Mouse (Mus musculus): ENCODE data around the gene Cd5.

Gene Cd5

DNA sequence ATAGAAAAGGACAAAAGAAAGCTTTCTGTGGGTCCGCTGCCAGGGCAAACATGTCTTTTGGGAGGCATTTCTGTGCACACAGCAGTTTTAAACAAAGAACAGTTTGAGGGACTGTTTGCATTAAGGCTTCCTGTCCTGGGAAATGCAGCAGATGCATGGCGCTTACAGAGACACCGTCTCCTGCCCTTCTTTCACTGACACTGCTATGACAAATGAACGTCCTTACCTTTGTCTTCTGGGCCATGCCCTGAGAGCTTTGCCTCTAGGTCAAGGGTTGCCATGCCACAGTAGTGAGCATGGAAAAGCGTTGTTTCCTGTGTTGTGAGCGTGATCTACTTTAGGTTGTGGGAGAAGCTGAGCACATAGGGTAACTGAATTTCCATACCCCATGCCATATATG, 19.9 kb upstream of the Cd5 start:
- peak; percentile 36 for DNase-seq (ENCODE audit: low read depth, low spot score)

GRCm38 (mm10) chr19:10757526-10757925, 18.7 kb upstream of the Cd5 start:
- no peak for DNase-seq (ENCODE audit: low read depth, low spot score)

- DNase-seq (ENCODE audit: low read depth, low spot score), result peak; percentile 70
These were observed 18.3 kb upstream of the Cd5 start for GRCm38 (mm10) chr19:10757125-10757524.

DNA sequence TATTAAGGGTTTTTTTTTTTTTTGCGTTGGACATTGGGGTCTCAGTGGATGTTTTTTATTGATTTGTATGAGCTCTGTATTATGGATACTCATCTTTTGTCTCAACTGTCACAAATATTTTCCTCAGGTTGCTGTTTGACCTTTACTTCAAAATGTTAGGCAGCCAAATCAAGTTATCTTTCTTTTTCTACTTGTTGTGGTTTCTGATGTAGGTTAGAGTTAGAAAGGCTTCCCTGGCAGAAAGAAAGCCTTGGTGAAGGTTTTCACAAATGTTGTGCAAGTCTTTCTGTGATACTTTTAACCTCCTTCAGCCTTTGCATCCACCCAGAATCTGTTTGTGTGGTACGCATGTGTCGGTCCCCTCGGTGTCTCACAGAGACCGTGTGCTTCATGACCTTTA, 13.8 kb upstream of the Cd5 start:
- DNase-seq (ENCODE audit: low read depth, low spot score), result peak; percentile 59

DNA sequence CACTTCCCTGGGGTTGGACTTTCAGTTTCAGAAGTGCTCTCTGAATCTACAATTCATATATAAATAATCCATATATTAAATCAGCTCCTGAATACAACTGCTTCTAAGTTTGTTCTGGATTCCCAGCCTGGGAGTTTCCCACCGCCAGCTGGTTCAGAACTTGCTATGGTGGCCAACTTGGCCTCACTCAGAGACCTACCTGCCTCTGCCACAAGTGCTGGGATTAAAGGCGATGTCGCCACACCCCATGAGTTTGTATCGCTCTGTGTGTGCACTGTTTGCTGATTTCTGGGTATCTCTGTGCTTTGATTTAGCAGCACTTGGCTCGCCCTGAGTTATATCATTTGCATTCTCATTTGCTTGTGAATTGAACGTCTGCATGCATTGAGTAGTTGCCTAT, 13.3 kb upstream of the Cd5 start:
- peak; percentile 64 for DNase-seq (ENCODE audit: low read depth, low spot score)

DNA sequence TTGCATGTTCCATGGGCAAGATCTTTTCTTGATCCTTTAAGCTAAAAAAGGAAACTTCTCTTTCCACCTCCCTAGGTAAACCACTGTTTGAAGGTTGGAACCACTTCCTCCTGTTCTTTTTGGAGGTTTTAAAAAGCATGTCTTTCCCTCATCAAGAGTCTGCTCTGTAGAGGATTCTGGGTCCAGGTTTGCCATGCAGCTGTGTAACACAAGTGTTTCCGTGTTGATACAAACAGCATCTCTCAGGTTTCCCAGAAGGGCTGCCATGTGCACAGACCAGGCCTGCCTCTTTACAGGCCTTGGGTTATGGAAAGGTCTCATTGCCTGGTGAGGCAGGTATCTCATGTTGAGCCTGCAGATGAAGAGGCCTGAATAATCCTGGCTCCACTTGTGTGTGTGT, 12.8 kb upstream of the Cd5 start:
- DNase-seq (ENCODE audit: low read depth, low spot score), result peak; percentile 78

DNA sequence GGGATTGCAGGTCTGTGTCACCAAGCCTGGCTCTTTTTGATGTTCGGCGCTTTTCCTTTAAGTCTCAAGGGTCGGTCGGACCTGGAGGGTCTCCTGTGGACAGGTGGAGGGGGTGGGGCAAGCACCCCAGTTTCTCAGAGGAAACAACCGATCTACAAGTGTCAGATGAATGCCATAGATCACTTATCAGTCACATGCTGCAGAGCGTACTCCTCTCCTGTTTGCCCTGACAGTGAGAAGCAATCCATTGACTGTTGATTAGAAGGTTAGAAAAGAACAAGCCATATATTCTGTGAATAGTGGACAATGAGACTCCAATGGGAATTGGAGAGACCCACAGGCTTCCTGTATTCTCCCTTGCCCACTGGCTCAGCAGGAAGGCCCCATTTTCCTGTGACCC, 11.4 kb upstream of the Cd5 start:
- DNase-seq (ENCODE audit: low read depth, low spot score), result peak; percentile 43

- peak; percentile 27 for DNase-seq (ENCODE audit: low read depth, low spot score)
These were observed 10.5 kb upstream of the Cd5 start for GRCm38 (mm10) chr19:10749295-10749694.

DNA sequence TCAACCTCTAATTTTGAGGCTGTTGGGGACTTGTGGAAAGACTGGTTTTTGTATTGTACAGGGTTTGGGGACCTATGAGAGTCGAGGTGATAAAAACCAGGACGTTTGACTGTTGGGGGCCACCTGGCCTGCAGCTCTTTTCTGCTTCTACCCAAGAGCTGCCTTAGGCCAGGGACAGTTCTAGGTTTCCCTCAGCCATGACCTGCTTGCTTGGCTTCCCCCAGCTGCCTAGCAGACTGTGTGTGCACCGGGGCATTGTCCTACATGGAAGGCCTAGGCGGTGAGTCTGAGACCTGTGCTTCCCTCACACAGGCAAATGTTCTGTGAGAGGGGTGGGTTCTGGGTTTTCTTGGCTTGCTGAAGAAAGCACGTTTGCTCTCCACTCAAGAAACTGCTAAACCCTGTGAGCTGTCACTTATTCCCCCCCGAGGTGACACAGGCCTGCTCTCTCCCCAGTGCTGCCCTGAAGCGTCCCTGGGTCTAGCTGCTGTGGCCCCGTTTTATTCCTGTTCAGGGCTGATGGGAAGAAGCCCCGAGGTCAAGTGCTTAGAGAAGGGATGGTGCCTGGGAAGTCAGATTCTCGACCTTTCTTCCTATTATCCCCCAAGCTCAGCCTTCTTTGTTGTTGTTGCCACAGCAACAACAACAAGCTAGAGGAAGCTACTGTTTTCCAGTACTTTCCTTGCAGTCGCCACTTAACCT, 9.8 kb upstream of the Cd5 start:
- peak; percentile 66 for DNase-seq (ENCODE audit: low read depth, low spot score)

DNA sequence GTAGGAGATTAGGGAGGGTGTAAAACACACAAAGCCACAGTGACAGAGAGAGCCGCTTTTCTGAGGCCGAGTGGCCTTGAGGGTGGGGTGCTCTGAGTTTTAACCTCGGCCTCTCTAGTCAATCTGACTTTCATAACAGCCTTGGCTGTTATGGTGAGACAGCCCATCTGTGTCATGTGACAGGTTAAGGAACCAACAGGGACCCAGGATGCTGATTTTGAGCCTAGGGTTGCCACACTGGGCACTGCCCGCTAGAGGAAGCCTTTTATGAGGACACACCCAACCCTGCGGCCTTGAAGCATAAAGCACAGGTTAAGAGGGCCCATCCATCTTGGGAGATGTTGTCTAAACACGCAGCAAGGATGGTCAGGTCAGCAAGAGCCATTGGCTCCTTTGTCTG, 8.9 kb upstream of the Cd5 start:
- DNase-seq (ENCODE audit: low read depth, low spot score), result peak; percentile 91

DNA sequence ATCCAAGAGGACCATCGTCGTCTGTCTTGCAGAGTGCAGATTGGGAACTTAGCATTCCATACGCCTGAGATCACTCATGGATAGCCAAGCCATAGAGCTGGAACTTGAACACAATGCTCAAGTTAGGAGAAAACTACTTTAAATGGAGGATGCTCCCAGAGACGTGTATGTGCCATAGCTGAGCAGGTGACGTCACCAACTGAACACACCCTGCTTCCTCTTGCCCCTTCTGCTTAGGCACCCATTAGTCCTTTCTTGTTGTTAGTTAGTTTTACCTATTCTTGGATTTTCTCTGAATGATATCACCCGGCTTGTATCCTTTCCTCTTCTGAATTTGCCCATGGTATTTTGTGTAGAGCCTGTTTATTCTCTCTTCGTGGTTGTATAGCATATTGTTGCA, 8.4 kb upstream of the Cd5 start:
- DNase-seq (ENCODE audit: low read depth, low spot score), result peak; percentile 80

GRCm38 (mm10) chr19:10742565-10742964, 3.8 kb upstream of the Cd5 start:
- DNase-seq (ENCODE audit: low read depth, low spot score), result no peak

- peak; percentile 80 for DNase-seq (ENCODE audit: low read depth, low spot score)
These were observed 3.3 kb upstream of the Cd5 start for GRCm38 (mm10) chr19:10742145-10742544.

DNA sequence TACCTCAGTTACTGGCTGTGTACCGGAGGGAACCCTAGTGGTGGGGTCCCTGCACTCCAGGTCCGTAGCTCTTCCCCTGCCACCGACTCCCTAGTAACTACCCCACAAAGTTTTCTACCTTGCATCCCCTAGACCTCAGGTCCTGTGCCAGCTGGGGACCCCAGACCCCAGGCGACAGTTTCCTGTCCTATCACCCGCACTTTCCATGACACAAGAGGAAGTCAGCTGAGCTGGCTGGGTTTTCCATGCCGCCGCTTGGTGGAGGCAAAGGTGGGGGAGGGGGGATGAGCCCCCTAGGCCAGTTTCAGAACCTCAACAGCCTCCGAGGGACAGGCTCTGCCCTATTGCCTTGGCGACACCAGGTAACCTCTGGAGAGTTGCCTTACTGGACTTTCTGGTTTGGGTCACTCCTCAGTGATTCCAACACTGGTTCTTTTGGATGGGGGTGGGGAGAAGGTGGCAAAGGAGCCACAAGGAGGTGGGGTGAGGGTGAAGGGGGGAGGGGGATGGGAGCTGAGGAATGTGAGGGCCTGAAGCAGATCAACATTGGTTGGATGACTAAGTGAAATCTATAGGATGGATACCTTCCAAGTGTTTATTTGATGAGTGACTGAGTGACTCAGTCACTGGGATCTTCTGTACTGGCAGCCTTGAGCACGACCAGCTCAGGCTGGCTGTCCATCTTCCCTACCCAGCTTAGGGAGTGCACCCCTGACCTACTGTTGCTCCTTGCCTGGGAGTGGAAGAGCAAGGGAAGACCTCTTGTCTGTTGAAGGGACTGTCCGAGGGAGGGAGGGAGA, 2.0 kb upstream of the Cd5 start:
- peak; percentile 91 for DNase-seq (ENCODE audit: low read depth, low spot score)

DNA sequence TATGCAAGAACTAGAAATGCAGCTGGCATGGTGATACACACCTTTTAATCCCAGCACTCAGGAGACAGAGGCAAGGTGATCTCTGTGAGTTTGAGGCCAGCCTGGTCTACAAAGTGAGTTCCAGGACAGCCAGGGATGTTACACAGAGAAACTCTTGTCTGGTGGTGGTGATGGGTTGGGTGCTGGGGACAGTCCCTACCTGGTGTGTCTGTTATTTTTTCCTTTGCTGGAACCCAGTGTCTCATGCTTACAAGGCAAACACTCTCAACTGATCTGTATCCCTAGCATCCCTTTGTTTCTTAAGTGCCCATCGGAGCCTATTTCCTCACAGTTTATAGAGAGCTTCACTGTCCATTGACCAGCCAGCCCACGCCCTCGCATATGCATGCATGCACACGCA, 1.1 kb upstream of the Cd5 start:
- DNase-seq (ENCODE audit: low read depth, low spot score), result peak; percentile 66

- DNase-seq (ENCODE audit: low read depth, low spot score), result peak; percentile 39
These were observed 764 bp downstream of the Cd5 start for GRCm38 (mm10) chr19:10738038-10738437.

DNA sequence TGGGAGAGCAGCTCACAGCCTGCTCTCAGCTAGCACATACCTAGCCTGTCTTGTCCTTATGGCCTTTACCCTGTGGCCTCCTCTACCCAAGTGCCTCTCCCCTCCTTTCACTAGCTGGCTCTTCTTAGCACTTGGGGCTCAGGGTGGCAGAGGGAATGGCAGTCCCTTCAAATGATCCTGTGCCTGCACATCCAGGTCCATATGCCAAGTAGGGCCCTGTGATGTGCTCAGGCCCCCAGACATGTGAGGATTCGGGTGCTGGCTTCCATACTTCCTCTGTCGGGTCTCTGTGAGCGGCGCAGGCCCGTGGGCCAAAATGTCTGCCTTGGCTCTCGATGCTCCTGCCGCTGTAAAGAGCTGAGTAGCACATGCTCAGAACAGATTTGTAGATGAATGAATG, 2.9 kb downstream of the Cd5 start:
- peak; percentile 40 for DNase-seq (ENCODE audit: low read depth, low spot score)

DNA sequence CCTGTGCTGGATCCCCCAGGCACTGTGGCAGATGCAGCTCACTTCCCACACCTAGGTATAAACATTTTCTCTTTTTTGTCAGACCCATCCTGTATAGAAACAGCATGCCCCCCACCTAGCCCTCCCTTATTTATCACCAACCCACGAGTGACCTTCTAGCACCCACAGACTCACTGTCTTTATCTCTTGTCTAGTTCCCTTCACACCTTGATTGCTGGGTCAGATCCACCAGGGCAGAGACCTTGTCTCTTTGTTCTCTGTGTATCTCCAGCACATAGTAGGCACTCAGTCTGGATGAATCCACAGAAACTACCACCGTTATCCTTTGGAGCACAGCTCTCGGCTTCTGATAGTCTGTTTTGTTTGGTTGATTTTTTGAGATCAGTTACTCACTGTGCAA, 3.7 kb downstream of the Cd5 start:
- no peak for DNase-seq (ENCODE audit: low read depth, low spot score)

DNA sequence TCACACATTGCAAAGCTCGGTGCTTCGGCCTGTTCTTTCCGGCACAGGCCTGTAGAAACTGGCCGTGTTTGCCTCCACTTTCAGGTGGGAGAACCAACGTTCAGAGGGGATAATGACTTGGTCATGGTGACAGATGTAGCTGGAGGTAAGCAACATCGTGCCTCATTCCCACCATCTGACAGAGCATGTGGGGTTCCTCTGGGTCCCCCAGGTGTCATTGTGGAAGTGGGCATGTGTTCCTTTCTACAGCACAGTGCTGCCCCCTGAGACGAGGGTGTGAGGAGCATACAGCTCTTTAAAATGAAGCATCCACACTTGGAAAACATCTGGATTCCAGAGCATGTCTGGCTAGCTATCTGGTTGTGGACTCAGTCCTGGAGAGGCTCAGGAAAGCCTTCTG, 4.2 kb downstream of the Cd5 start:
- DNase-seq (ENCODE audit: low read depth, low spot score), result peak; percentile 45

- peak; percentile 24 for DNase-seq (ENCODE audit: low read depth, low spot score)
These were observed 5.2 kb downstream of the Cd5 start for GRCm38 (mm10) chr19:10733501-10734127.

DNA sequence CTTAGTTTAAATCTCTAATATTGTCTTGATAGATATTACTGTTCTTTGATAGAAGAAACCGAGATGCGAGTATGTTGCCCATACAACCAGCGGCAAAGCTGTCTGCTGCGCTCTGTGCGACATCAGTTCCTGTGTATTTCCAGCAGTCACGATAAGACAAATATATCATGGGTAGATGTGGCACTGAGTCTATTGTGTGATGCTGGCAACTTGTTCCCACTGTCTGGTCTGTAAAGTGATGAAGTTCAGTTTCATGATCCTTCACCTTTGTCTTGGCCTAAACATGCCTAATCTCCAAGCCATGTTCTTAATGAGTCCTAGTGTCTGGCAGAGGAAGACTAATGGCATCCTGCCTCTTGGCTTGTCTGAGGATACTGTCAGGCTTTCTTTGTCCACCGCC, 6.1 kb downstream of the Cd5 start:
- peak; percentile 48 for DNase-seq (ENCODE audit: low read depth, low spot score)

- DNase-seq (ENCODE audit: low read depth, low spot score), result peak; percentile 84
These were observed 6.8 kb downstream of the Cd5 start for GRCm38 (mm10) chr19:10731975-10732374.

DNA sequence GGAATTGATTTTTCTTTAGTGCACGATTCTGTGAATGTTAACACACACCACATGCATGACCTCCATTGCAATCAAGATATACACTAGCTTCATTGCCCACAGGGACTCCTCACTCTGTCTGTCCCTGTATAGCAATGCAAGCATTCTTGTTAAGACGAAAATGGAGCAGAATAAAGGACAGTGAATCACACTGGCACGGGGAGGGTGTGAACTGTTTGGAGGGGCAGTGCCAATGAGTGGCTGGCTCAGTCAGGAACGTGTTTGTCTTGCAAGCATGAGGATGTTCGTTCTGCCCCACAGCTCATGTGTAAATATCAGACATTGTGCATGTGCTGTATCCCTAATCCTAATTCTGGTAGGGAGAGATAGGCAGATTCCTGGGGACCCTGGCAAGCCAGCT, 8.3 kb downstream of the Cd5 start:
- DNase-seq (ENCODE audit: low read depth, low spot score), result no peak

Measured in CD4-positive helper T cell, adult 2 months (primary cell).